Mouse (Mus musculus) cerebellum, adult 11-12 months (tissue): ENCODE data around the gene Foxd2.

Experiments
- DNase-seq: peaks from one replicate; pipeline ENCODE4 v3.0.0; 2022

Foxd2 gene

DNA sequence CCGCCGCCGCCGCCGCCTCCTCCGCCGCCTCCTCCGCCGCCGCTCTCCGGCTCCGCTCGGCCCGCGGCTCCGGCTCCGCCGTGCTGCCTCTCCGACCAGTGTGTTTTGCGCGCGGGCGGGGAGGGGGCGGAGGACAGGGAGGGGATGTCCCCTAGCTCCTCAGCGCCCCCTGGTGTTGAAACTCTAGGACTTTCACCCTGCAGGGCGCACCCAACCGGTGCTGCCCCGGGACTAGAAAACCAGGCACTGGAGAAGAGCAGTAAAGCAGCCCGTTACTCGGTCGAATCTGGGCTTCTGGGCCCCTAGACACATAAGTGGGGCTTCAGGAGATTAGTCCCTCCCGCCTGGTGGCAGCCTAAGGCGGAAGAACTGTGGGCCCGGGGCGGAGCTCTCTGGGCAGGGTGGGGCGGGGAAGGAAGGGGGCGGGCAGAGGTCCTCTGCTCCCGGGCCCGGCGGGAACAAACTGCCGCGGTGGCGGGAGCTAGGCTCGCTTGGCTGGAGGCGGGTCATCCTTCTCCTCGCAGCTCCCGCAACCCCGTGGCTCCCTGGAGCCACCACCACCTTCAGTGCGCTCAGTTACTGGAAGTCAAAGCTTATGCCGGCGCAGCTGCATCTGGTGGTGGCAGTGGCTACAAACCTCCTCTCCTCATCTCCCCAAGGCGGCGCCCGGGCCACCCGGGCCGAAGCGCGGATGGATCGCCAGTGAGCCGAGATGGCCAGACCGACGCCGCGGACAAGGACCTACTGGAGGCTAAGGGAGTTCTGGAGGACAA lies at the start of gene Foxd2:
Gene Foxd2, minus strand, starts transcription at position 45 of the 773 bp plus-strand sequence.
- DNase-seq: peak; percentile 25

DNA sequence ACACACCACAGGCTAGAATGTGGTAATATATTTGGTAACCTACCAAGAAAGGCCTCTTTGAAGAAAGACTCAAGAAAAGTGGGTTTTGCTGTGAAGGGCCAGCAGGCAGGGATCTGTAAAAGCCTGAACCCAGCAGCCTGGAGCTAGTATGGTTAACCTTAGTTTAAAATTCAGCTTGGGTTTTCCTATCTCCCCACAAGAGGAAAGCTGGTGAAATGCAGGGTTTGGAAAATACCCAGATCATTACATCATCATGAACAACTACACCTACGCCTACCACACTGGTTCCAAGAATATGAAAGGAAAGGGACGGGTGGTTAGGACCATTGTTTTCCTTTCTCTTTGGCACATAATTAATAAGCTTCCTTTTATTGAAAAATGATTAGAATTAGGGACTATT lies 49.6 kb upstream of the Foxd2 start:
- DNase-seq: no peak

GRCm38 (mm10) chr4:114957403-114957802 lies 48.7 kb upstream of the Foxd2 start:
- no peak for DNase-seq

DNA sequence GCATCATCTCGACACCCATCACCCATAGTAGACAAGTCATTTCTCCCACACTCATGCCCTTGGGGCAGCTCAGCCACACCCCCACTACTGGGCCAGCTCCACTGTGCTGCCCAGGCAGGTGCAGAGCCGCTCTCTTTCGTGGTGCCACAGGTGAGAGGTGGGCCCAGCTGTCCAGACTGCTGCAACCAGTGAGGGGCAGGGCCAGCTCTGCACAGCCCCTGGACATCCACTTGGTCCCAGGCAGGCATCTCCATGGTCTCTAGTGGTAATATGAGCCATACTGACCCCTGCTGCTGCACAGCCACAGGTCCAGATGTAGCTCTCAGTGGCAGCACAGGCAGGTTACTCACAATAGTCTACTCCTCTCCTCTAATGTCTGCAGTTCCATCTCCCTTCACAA lies 44.5 kb upstream of the Foxd2 start:
- DNase-seq: no peak

GRCm38 (mm10) chr4:114947852-114948481 lies 39.3 kb upstream of the Foxd2 start:
- no peak for DNase-seq

DNA sequence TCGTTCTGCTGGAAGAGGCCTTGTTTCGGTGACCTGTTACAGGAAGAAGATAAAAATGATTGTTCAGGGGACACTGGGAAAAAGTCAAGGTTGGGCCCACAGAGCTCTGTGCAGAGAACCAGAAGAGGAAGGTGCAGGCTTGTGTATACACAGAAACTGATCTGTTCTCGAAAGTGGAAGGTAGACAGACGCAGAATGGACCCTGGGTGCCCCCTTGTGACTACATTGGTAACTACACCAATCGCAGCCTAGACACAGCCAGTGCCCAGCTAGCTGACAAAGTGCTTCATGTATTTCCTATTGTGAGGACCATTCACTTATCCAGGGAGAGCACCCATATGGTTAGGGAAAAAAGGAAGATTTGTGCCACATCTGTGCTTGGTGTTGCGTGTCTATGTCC lies 38.7 kb upstream of the Foxd2 start:
- peak; percentile 19 for DNase-seq

- no peak for DNase-seq
These were observed 37.7 kb upstream of the Foxd2 start for GRCm38 (mm10) chr4:114946416-114946815.

DNA sequence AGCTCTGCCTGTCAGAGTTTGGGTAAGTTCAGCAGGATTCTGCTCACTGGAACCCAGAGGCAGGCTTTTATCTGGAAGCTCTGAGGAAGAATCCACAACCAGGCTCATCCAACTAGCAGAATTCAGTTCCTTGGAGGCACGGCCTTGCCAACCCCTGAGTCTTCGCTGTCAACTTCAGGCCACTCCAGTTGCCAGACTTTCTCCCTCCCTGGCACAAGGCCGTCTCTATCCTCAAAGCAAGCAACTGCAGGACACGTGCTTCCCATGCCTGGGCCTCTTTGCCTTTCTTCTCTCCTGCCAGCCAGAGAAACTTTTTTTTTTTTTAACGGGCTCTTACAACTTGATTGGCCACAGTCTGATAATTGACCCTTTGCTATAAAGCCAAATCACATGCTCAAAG lies 36.3 kb upstream of the Foxd2 start:
- DNase-seq: no peak

- no peak for DNase-seq
These were observed 33.9 kb upstream of the Foxd2 start for GRCm38 (mm10) chr4:114942583-114942982.

- no peak for DNase-seq
These were observed 33.4 kb upstream of the Foxd2 start for GRCm38 (mm10) chr4:114942112-114942511.

DNA sequence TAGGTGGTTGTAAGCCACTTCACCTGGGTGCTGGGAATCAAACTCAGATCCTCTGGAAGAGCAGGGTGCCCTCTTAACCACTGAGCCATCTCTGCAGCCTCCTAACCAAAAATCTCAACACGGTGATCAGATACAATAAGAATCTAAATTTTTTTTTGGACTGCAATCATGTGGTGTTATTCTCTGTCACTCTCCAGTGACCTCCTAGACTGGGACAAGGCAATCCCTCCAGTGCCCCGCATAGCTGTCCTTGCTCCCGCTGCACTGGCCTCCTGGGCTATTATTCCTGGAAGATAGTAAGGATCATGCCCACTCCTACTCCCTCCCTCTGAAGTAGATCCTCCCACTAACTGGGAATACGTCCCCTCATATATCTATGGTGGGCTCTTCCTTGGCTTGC lies 32.6 kb upstream of the Foxd2 start:
- no peak for DNase-seq

DNA sequence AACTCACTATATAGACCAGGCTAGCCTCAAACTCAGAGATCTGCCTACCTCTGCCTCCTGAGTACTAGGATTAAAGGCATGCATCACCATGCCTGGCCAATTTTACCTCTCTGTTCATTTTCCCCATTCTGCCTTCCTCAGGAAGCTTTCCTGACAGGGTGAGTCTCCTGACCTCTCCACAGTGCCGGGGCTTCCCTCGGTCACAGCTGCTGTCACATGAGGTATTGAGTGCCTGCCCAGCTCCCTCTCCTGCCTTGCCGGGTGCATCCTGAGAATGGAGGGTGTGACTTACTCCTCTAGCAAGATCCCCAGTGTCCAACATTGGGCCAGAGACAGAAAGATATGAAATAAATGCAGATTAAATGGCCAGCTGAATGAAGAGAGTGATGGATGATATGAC lies 29.6 kb upstream of the Foxd2 start:
- DNase-seq: no peak

DNA sequence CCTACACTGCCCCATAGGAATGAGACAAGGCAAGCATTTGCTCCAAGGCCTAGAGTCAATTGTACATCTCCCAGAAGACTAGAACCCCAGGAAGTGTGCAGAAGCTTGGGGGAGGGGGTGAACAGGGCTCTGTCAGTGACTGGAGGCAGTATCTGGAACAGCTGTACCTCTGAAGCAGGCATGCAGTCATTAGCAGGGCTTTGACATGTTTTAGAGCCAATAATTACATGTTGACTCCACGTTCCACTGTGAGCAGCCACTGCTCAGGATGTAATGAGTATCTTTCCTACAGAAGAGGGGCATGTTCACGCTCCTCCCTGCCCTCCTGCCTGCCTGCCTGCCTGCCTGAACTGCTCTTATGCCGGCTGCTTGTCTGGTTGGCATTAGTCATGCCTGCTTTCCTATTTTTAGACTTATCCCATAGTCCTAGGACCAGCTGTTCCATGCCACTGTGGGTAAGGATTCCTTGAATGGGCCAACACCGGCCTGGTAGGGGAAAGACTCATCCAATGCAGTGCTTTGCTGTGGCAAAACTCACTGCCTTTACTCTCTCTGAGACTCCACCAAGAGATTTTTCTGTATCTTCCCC lies 28.9 kb upstream of the Foxd2 start:
- DNase-seq: no peak

GRCm38 (mm10) chr4:114934188-114934587 lies 25.5 kb upstream of the Foxd2 start:
- no peak for DNase-seq

GRCm38 (mm10) chr4:114932747-114933146 lies 24.1 kb upstream of the Foxd2 start:
- DNase-seq: no peak

GRCm38 (mm10) chr4:114929155-114929554 lies 20.5 kb upstream of the Foxd2 start:
- DNase-seq: no peak

- no peak for DNase-seq
These were observed 17.2 kb upstream of the Foxd2 start, which contains the start of gene Foxe3 for GRCm38 (mm10) chr4:114925917-114926312. TSS of gene Foxe3 (minus strand) at chr4:114926013.

DNA sequence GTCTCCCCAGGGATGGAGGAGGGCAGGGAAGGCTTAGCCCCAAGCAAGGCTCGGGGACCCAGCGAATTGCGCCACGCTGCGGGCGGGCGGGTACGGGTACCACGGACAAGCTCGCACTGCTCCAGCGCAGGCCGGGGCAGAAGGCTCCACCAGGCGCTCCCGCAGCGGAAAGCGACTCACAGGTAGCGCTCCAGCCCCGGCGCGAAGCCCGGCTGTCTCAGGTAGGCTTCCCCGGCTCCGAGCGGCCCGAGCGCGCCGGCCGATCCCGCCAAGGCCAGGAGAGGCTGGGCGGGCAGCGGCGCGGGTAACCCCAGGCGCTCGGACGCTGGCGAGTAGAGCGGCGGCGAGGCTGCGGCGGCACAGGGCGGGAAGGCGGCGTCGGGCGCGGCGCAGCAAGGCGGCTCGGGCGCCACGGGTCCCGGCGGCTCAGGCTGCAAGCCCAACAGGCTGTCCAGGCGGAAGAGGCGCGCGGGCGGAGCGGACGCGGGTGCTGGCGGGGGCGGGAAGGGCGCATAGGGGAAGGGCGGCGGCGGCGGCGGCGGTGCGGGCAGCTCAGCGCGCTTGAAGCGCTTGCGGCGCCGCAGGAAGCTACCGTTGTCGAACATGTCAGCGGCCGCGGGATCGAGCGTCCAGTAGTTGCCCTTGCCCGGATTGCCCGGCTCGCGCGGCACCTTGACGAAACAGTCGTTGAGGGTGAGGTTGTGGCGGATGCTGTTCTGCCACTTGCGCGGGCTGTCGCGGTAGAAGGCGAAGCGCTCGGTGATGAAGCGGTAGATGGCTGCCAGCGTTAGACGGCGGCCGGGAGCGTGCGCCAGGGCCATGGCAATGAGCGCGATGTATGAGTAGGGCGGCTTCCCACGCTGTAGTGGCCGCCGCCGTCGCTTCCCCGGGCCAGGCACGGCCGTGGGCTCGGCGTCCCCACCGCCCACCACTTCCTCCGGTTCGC lies 16.6 kb upstream of the Foxd2 start:
- DNase-seq: no peak

- DNase-seq: no peak
These were observed 8.4 kb upstream of the Foxd2 start for GRCm38 (mm10) chr4:114917091-114917490.

GRCm38 (mm10) chr4:114916056-114916455 lies 7.4 kb upstream of the Foxd2 start:
- DNase-seq: no peak

- DNase-seq: no peak
These were observed 4.9 kb upstream of the Foxd2 start for GRCm38 (mm10) chr4:114913594-114913962.

GRCm38 (mm10) chr4:114912705-114913593 lies 4.3 kb upstream of the Foxd2 start:
- no peak for DNase-seq
